Mouse (Mus musculus): ENCODE data around the gene Swi5.
A peak's percentile ranks its signal among the peaks of the same experiment; 100 is the strongest.

The Swi5 gene

GRCm38 (mm10) chr2:32260635-32261034 lies 27.2 kb downstream of the Swi5 start:
- DNase-seq (ENCODE audit: low read depth): peak; percentile 88

GRCm38 (mm10) chr2:32259657-32260417 lies 28.0 kb downstream of the Swi5 start, which contains the start of gene Uck1:
Gene Uck1, minus strand, starts transcription at chr2:32260159.
- peak; percentile 92 for DNase-seq (ENCODE audit: low read depth)

DNA sequence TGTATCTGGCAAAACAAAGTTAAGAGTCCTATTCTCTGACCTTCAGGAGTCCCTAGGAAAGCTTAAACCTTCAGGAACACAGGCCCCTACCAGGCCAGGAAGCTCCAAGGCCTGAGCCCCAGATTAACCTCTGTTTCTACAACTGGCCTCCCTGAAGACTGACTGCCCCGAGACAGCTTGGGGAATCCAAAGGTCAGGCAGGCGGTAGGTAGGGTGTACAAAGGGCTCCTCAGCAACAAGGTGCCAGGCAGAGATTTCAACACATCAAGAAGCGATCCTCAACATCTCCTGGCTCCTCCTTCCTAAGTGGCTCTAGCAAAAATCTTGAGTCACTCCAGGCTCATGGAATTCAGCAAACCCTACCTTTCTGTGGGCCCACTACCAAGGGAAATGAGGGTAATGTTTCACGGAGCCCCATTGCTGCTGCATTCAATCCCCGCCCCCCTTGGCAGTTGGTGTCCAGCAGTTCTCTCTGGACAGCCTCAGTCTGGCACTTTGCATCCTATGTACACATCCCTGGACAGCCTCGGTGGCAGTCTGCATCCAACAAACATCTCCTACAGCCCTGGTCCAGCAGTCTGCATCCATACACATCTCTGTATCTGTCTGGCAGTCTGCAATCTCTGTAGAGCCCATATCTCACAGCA lies 28.9 kb downstream of the Swi5 start:
- DNase-seq (ENCODE audit: low read depth): no peak

DNA sequence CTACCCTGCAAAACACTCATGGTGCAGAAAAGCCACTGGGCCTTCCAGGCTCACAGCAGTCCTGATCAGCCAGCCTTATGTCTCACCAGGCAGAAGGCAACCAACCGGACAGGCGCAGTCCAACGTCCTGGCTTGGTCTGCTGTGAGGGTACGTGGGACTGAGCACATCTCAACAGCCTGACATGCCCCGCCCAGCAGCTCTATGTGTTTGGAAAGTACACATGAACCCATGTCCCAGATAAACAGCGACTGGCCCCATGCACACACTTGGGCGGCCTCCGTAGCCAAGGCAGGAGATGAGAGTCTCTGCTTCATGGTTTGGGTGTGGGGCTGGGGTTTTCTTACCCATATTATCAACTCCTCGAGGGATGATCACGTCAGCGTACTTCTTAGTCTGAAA lies 31.6 kb downstream of the Swi5 start:
- no peak for DNase-seq (ENCODE audit: low read depth)

DNA sequence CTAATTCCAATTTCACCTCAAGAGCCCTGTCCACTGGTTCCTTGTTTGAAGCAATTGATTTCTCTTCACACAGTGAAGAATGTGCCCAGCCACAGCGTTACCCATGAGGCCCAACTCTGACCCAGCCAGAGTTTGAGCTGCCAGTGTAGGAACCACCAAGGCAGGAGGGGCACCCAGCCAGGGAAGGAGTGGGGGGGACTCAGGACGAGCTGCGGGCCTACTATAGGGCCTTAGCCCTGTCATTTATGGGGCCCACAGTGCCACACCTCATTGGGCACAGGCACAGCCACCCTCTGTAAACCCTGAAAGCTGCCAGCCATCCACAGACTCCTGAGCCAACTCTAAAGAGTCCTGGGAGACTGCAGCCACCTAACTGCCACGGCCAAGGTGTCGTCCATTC lies 33.3 kb downstream of the Swi5 start:
- no peak for DNase-seq (ENCODE audit: low read depth)

DNA sequence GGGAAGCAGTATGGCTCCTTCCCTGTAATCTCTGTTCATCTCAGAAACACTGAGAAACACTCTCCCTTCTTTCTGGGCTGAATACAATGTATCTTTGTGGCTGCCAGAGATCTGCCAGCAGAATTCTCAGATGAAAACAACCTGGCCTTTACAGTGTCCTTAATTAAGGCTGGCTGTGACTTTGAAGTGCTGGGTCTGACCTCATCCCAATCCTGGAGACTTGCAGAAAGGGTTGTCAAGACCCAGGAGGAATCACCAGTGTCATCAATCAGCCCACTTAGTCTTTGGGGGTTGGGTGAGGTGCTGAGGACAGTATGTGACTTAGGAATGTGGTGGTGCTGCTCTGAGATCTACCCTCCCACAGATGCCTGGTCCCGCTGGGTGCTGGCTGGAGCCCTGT lies 34.5 kb downstream of the Swi5 start:
- no peak for DNase-seq (ENCODE audit: low read depth)

DNA sequence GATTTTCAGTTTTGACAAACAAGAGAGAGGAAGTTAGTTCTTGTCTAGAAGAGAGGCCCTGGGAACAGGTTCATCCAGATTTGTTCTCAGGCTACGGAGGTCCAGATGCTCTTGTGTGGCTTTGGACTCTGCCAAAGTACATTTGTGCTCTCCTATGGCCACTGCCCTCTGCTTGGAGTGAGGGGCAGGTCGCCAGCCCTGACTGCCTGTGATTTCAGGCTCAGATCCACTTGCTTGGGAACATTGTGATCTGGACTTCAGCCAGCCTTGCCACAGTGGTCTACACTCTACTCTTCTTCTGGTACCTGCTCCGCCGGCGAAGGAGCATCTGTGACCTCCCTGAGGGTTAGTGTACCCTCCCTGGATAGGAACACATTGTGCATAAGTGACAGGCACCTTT lies 35.2 kb downstream of the Swi5 start:
- no peak for DNase-seq (ENCODE audit: low read depth)

DNA sequence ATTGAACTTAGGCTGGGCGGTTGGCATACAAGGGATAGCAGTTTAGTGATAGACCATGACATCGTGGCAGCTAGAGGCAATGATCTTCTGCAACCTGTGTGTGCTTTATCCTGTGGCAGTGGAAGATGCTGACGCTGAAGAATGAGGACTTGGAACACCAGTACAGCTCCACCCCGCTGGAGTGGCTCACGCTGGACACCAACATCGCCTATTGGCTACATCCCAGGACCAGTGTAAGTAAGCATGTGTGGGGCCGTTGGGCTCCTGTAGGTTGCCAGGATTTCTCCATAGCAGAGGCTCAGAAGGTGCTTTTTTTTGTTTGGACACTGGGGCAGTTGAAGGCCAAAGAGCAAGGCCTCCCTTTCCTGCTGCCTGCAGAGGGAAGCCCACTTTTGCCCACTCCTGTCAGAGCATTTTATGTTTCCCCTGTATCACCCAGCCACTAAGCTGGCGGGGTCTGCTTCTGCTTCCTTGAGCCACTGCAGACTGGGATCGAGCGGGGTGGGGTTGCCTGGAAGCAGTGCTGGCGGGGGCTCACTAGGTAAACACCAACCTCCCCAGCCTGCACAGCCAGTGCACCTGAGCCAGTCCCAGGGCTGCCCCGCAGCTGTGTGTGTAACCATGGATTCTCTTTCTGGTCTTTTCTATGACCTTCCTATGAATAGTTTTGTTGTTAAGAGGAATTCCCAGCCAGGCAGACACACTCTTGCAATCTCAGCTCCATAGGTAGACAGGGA lies 35.9 kb downstream of the Swi5 start:
- DNase-seq (ENCODE audit: low read depth): no peak

DNA sequence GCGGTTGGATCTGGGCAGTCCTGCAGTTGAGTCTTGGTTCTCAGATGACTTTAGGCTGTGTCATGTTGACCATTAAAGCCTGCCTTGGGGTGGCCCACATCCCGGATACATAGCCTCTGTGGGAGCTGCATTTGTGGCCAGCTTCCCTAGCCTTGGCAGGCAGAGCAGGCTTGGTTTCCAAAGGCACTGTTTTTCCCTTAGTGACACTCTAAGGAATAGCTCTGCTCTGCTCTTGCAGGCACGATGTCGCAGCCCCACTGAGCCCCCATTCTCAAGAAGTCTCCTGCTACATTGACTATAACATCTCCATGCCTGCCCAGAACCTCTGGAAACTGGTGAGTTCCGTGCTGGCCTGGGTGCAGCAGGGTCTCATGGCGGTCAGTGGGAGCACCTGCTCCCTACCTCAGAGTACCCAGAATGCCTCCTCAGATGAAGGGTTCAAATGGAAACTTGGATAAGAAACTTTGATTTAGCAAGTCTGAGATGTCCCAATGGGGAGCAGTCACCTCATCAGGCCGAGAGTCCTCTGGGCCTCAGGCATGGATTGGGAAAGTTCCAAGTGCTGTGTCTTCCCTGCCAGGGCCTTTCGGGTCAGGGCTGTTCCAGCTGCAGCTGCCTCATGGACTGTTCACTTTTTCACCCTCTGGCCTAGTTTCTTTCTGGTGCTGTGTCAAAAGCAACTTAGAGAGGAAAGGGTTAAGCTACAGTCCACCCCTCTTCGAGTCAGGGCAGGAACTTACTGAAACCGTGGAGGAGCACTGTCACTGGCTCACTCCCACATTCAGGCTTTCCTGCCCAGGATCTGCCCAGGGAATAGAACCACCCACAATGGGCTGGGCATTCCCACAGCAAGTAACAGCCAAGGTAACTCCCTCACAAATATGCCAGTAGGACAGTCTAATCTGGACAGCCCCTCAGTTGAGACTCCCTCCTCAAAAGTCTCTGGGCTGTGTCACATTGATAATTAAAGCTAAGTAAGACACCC lies 39.2 kb downstream of the Swi5 start:
- DNase-seq (ENCODE audit: low read depth): no peak

- no peak for DNase-seq (ENCODE audit: low read depth)
These were observed 41.1 kb downstream of the Swi5 start for GRCm38 (mm10) chr2:32246741-32247140.

DNA sequence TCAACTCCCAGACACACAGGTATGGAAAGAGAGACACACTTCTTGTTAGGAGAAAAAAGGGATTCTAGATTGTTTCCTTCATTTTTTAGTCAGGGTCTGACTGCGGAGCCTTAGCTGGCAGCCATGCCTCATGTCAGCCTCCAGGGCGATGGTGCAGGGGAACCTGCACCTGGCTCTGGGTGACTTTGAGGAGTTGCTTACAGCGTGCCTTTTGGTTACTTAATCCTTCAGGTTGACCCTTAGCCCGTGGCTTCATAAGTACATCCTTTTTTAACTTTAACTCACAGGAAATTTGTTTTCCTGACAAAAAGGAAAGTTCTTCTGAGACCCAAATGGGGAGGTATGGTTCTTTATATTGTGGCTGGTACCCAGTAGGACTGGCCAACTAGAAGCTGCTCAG lies 44.9 kb downstream of the Swi5 start:
- no peak for DNase-seq (ENCODE audit: low read depth)

GRCm38 (mm10) chr2:32240591-32240990 lies 47.3 kb downstream of the Swi5 start:
- DNase-seq (ENCODE audit: low read depth): no peak

GRCm38 (mm10) chr2:32238708-32239435 lies 49.0 kb downstream of the Swi5 start:
- DNase-seq (ENCODE audit: low read depth): no peak

GRCm38 (mm10) chr2:32237571-32237970 lies 50.3 kb downstream of the Swi5 start:
- no peak for DNase-seq (ENCODE audit: low read depth)

DNA sequence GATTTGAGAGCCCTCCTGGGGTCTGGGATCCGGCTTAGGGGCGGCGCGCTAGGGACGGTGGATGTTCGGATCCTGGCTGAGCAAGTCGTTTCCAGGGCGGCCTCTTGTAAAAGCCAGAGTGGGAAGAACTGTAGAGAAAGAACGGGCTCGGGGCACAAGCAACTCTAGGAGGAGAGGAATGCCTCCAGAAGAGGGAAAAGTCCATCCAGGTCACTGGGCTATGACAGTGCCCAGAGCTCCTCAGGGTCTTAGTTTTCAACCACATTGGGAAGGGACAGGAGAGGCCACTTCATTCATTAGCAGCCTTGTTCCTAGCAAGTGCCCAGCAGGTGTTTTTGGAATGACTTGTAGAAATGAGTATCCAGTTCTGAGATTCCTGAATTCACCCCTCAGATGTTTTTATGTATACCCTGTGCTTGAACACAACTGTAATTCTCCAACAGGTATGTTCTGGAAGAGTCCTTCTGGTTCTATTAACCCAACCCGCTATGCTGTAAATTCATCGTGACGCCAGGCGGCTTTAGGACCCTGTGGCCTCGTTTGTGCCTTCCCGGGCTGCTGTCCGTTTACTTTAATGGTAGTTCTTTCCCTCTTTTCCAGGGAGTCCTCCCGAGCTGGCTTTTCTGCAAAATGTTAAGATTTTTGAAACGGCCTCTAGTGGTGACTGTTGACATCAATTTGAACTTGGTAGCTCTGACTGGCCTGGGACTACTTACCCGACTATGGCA lies 51.0 kb downstream of the Swi5 start:
- DNase-seq (ENCODE audit: low read depth): peak; percentile 70

GRCm38 (mm10) chr2:32235886-32236759 lies 51.8 kb downstream of the Swi5 start, which contains the start of gene Pomt1:
Gene Pomt1, plus strand, starts transcription at chr2:32236590.
- DNase-seq (ENCODE audit: low read depth): peak; percentile 92

DNA sequence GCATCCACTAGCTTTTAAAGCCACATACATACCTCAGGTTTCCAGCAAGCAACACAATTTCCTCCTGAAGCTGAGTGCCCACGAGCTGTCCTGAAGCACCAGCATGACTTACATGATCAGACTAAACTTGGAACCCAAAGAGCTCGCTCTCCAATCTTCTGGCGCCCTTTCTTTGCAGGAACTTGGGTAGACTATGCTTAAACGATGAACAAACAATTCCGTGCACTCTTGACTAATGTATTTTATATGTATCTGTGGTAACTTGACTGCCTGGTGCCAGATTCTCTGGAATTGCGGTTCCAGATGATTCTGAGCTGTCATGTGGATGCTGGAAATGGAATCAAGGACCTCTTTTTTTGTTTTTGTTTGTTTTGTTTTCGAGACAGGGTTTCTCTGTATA lies 52.4 kb downstream of the Swi5 start:
- DNase-seq (ENCODE audit: low read depth): no peak

All from c-Kit-positive CD71-positive TER-119-negative erythroid progenitor cells, embryonic 14.5 days (primary cell).